Mouse (Mus musculus): ENCODE measurements around the gene Wnt10b.
A peak's percentile ranks its signal among the peaks of the same experiment; 100 is the strongest.
"Not testable (repeated sequence)": the region's sequence is repeated elsewhere in the genome, so short reads cannot be mapped to it uniquely, and the experiment has no call there.

The Wnt10b gene

GRCm38 (mm10) chr15:98772511-98773211 is 5.3 kb downstream of the Wnt10b start:
- no peak for DNase-seq (ENCODE audit: low read depth, low spot score)

- DNase-seq (ENCODE audit: low read depth, low spot score), result no peak
Measured at GRCm38 (mm10) chr15:98771813-98772425, 6.0 kb downstream of the Wnt10b start.

GRCm38 (mm10) chr15:98768259-98768658 is 9.7 kb downstream of the Wnt10b start:
- DNase-seq (ENCODE audit: low read depth, low spot score), result no peak

- DNase-seq (ENCODE audit: low read depth, low spot score), result no peak
Measured at GRCm38 (mm10) chr15:98765929-98766328, 12.0 kb downstream of the Wnt10b start.

- DNase-seq (ENCODE audit: low read depth, low spot score), result peak; percentile 90
Measured at GRCm38 (mm10) chr15:98762670-98763529, 15.1 kb downstream of the Wnt10b start, which contains the start of gene Arf3. Gene Arf3 (minus strand): TSS chr15:98763214.

- DNase-seq (ENCODE audit: low read depth, low spot score), result peak; percentile 50
Measured at GRCm38 (mm10) chr15:98762201-98762621, 15.7 kb downstream of the Wnt10b start.

GRCm38 (mm10) chr15:98754125-98754524 is 23.8 kb downstream of the Wnt10b start:
- DNase-seq (ENCODE audit: low read depth, low spot score), result no peak

- no peak for DNase-seq (ENCODE audit: low read depth, low spot score)
Measured at GRCm38 (mm10) chr15:98753021-98753423, 24.9 kb downstream of the Wnt10b start.

GRCm38 (mm10) chr15:98749093-98749492 is 28.9 kb downstream of the Wnt10b start:
- DNase-seq (ENCODE audit: low read depth, low spot score), result no peak

GRCm38 (mm10) chr15:98747296-98747695 is 30.7 kb downstream of the Wnt10b start:
- DNase-seq (ENCODE audit: low read depth, low spot score), result no peak

- DNase-seq (ENCODE audit: low read depth, low spot score), result no peak
Measured at GRCm38 (mm10) chr15:98746344-98746965, 31.5 kb downstream of the Wnt10b start.

GRCm38 (mm10) chr15:98743863-98744262 is 34.1 kb downstream of the Wnt10b start:
- not testable (repeated sequence) for DNase-seq (ENCODE audit: low read depth, low spot score)

- DNase-seq (ENCODE audit: low read depth, low spot score), result no peak
Measured at GRCm38 (mm10) chr15:98742766-98743428, 35.1 kb downstream of the Wnt10b start.

GRCm38 (mm10) chr15:98740219-98740618 is 37.7 kb downstream of the Wnt10b start:
- no peak for DNase-seq (ENCODE audit: low read depth, low spot score)

GRCm38 (mm10) chr15:98738796-98739195 is 39.2 kb downstream of the Wnt10b start:
- DNase-seq (ENCODE audit: low read depth, low spot score), result no peak

- no peak for DNase-seq (ENCODE audit: low read depth, low spot score)
Measured at GRCm38 (mm10) chr15:98737881-98738280, 40.1 kb downstream of the Wnt10b start.

- no peak for DNase-seq (ENCODE audit: low read depth, low spot score)
Measured at GRCm38 (mm10) chr15:98736521-98736920, 41.4 kb downstream of the Wnt10b start.

GRCm38 (mm10) chr15:98733976-98734566 is 43.9 kb downstream of the Wnt10b start:
- no peak for DNase-seq (ENCODE audit: low read depth, low spot score)

- no peak for DNase-seq (ENCODE audit: low read depth, low spot score)
Measured at GRCm38 (mm10) chr15:98733370-98733769, 44.6 kb downstream of the Wnt10b start.

- DNase-seq (ENCODE audit: low read depth, low spot score), result no peak
Measured at GRCm38 (mm10) chr15:98732006-98732531, 45.9 kb downstream of the Wnt10b start.

- no peak for DNase-seq (ENCODE audit: low read depth, low spot score)
Measured at GRCm38 (mm10) chr15:98730790-98731189, 47.2 kb downstream of the Wnt10b start.

Data from brain, embryonic 18.5 days (tissue).